Mouse (Mus musculus) 3T3-L1 (cell line): Measurements from ENCODE around the gene 4930444G20Rik.
"Not testable (repeated sequence)": the region's sequence is repeated elsewhere in the genome, so short reads cannot be mapped to it uniquely, and the experiment has no call there.

Source experiments
- DNase-seq: peaks from one replicate; pipeline ENCODE4 v3.0.0-alpha.2; 2015; ENCODE audit warnings: low read depth, low spot score

Gene 4930444G20Rik

GRCm38 (mm10) chr10:22067979-22068378, at the start of gene 4930444G20Rik:
4930444G20Rik (minus strand) TSS chr10:22068079.
- DNase-seq: not testable (repeated sequence)

GRCm38 (mm10) chr10:22074531-22074930, 6.7 kb upstream of the 4930444G20Rik start:
- no peak for DNase-seq

- DNase-seq: no peak
Measured at GRCm38 (mm10) chr10:22072739-22073138, 4.9 kb upstream of the 4930444G20Rik start.

- no peak for DNase-seq
Measured at GRCm38 (mm10) chr10:22070576-22070975, 2.7 kb upstream of the 4930444G20Rik start.

- DNase-seq: no peak
Measured at GRCm38 (mm10) chr10:22070168-22070567, 2.3 kb upstream of the 4930444G20Rik start.

- DNase-seq: no peak
Measured at GRCm38 (mm10) chr10:22059415-22059814, 8.5 kb downstream of the 4930444G20Rik start.

GRCm38 (mm10) chr10:22059026-22059325, 8.9 kb downstream of the 4930444G20Rik start:
- DNase-seq: no peak

GRCm38 (mm10) chr10:22058218-22059025, 9.5 kb downstream of the 4930444G20Rik start:
- no peak for DNase-seq

- DNase-seq: no peak
Measured at GRCm38 (mm10) chr10:22055308-22055707, 12.6 kb downstream of the 4930444G20Rik start.

GRCm38 (mm10) chr10:22036256-22036655, 31.6 kb downstream of the 4930444G20Rik start:
- not testable (repeated sequence) for DNase-seq

GRCm38 (mm10) chr10:22034303-22034702, 33.6 kb downstream of the 4930444G20Rik start:
- no peak for DNase-seq

- DNase-seq: peak; percentile 39
Measured at GRCm38 (mm10) chr10:22018618-22019017, 49.3 kb downstream of the 4930444G20Rik start.

GRCm38 (mm10) chr10:22017469-22018159, 50.3 kb downstream of the 4930444G20Rik start:
- DNase-seq: no peak
